Mouse (Mus musculus) forebrain, embryonic 15.5 days (tissue): ENCODE data around the gene Myo9a. TPM values are rescaled to one million over a fixed set of nuclear protein-coding genes. Genes with fewer than 3 reads are reported as not detected.

Experiments used
- ATAC-seq: fragments of 200-750 bp; cut with Nextera tagmentation; replicated peaks from 2 replicates; pipeline ENCODE4 v1.8.0; 2017; ENCODE audit warnings: mild to moderate bottlenecking, moderate TSS enrichment, moderate library complexity
- H3K27ac ChIP-seq: fragments of 300-500 bp; sonication (generic); replicated peaks from 2 replicates; pipeline ENCODE4 v1.5.1; 2015; ENCODE audit warnings: mild to moderate bottlenecking, inconsistent platforms
- H3K27me3 ChIP-seq: fragments of 300-500 bp; sonication (generic); 2 replicates; pipeline ENCODE4 v1.6.1; 2015; ENCODE audit warnings: inconsistent platforms
- H3K36me3 ChIP-seq: fragments of 300-500 bp; sonication (generic); 2 replicates; pipeline ENCODE4 v1.6.1; 2015; ENCODE audit warnings: mild to moderate bottlenecking, inconsistent platforms
- H3K4me1 ChIP-seq: fragments of 300-500 bp; sonication (generic); 2 replicates; pipeline ENCODE4 v1.6.1; 2015; ENCODE audit warnings: inconsistent platforms
- H3K4me2 ChIP-seq: fragments of 300-500 bp; sonication (generic); replicated peaks from 2 replicates; pipeline ENCODE4 v1.6.1; 2015; ENCODE audit warnings: mild to moderate bottlenecking, inconsistent platforms
- H3K4me3 ChIP-seq: fragments of 300-500 bp; sonication (generic); 2 replicates; pipeline ENCODE4 v1.5.1; 2015; ENCODE audit warnings: mild to moderate bottlenecking, inconsistent platforms
- H3K9ac ChIP-seq: fragments of 300-500 bp; sonication (generic); replicated peaks from 2 replicates; pipeline ENCODE4 v1.6.1; 2015; ENCODE audit warnings: mild to moderate bottlenecking, inconsistent platforms
- H3K9me3 ChIP-seq: fragments of 300-500 bp; sonication (generic); 2 replicates; pipeline ENCODE4 v1.6.1; 2016; ENCODE audit warnings: inconsistent platforms
- WGBS: fragments of 180-500 bp; shearing (Covaris S2); methylation state at CpG from one replicate; pipeline ENCODE4 v1.1.7; 2015; ENCODE audit warnings: mixed read lengths; 5-methylcytosine and 5-hydroxymethylcytosine counted together
- polyA plus RNA-seq: library from polyadenylated mRNA; unstranded; fragments of >200 nt; fragmentation: Nextera tagmentation; extraction: Ambion mirVana; gene quantifications from 2 replicates; pipeline ENCODE4 v1.2.1, GENCODE M21; 2015

The Myo9a gene
- polyA plus RNA-seq, 1 experiment from 2014 or later, result 22.7 TPM

DNA sequence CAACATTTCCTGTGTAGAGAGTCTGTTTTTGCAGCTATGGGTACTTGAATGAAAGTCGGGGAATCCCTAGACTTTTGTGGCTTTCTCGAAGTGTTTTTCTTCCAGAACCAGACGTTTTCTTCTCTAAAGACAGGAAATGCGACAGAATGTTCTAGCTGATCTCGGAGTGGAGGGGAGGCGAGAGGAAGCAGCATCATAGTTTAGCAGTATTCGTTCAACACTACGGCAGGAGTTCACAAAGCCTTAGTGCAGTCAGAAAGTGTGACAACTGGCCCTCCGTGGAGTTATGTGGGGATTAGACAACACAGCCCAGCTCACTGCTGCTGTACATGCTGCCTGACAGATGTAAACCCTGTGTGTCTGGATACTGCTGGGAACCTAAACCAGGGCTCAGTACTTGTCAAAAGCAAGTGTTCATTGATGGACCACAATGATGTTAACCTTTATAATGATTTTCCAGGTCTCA, 191.2 kb downstream of the Myo9a start:
- 81% methylated on average over 9 of the region's 9 CpGs for WGBS
- no peak overlapping the region for H3K4me2 ChIP-seq
- no peak for ATAC-seq
- H3K9ac ChIP-seq, result no peak overlapping the region
- H3K27ac ChIP-seq, result no peak overlapping the region
- H3K9me3 ChIP-seq, result no peaks in the 10 kb centered on the region
- H3K36me3 ChIP-seq, result no peaks in the 10 kb centered on the region
- H3K4me3 ChIP-seq, result no peak overlapping the region
- H3K4me1 ChIP-seq, result no peaks in the 10 kb centered on the region
- no peaks in the 10 kb centered on the region for H3K27me3 ChIP-seq

DNA sequence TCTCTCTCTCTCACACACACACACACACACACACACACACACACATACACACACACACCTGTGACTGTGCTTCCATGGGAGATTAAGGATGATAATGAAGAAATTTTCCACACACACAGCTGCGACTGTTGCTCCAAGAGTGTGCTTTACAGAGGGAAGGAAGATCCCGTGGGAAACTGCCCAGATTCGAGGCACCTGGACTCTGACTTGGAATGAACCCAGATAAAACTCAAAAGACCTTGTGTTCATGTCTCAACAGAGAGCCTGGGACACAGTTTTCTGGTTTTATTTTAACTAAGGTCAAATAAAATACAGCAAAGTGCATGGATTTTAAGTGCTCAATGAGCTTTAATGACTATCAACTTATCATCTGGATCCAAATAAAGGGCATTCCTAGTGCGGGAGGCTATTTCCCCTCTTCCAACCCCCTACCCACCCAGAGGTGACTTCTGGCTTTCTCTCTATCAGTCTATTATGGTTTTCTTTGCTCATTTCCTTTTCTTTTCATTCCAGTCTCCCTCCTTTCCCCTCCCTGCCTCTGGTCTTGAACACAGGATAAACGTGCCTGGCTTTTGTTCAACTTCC, 191.9 kb downstream of the Myo9a start:
- 62% methylated on average over 5 of the region's 5 CpGs for WGBS
- Histone ChIP-seq H3K9me3 (no peaks in the 10 kb centered on the region), H3K27ac (no peak overlapping the region), H3K4me1 (no peaks in the 10 kb centered on the region), H3K27me3 (no peaks in the 10 kb centered on the region), H3K9ac (no peak overlapping the region), H3K36me3 (no peaks in the 10 kb centered on the region), H3K4me2 (no peak overlapping the region), H3K4me3 (no peak overlapping the region)
- ATAC-seq, result no peak

DNA sequence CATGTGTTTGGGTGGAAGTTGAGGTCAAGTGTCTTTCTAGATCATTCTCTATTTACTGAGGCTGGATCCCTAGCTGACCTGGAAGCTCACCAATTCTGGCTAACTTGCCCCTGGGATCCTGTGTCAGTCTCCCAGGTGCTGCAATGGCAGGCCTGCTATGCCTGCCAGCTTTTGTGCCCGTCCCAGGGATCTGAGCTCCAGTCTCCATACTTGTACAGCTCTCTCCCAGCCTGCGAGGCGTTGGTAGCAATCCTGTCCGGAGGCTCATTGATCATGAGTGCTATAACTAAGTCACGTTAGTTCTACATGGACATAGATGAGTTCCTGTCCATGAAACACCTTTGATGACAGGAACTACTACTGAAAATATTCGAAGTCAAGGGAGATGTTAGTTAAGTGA, 193.1 kb downstream of the Myo9a start:
- H3K4me2 ChIP-seq, result no peak overlapping the region
- no peak overlapping the region for H3K27ac ChIP-seq
- H3K27me3 ChIP-seq, result no peaks in the 10 kb centered on the region
- H3K4me1 ChIP-seq, result no peaks in the 10 kb centered on the region
- H3K36me3 ChIP-seq, result no peaks in the 10 kb centered on the region
- no peak for ATAC-seq
- H3K9ac ChIP-seq, result no peak overlapping the region
- no peaks in the 10 kb centered on the region for H3K9me3 ChIP-seq
- 89% methylated on average over 6 of the region's 6 CpGs for WGBS
- H3K4me3 ChIP-seq, result no peak overlapping the region

DNA sequence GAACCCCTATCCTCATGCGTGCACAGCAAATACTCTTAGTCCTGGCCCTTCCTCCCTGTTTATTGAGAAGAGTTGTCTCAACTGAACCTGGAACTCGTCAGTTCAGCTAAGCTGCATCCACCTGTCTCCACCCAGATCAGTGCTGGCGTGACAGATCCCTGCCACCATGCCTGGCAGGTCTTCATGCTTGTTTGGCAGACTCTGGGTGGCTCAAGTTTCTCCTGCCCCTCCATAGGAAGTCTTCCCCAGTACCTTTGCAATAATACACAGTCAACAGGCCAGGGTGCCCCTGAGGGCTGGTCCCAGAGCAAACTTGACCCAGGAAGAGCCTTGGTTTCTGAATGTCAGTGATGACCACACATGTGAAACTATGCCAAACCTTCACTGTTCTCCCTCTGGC, 194.5 kb downstream of the Myo9a start:
- Histone ChIP-seq H3K27ac (no peak overlapping the region), H3K9ac (no peak overlapping the region), H3K4me1 (no peaks in the 10 kb centered on the region), H3K9me3 (no peaks in the 10 kb centered on the region), H3K36me3 (no peaks in the 10 kb centered on the region), H3K4me3 (no peak overlapping the region), H3K4me2 (no peak overlapping the region), H3K27me3 (no peaks in the 10 kb centered on the region)
- WGBS, result 67% methylated on average over 3 of the region's 3 CpGs
- ATAC-seq, result no peak

DNA sequence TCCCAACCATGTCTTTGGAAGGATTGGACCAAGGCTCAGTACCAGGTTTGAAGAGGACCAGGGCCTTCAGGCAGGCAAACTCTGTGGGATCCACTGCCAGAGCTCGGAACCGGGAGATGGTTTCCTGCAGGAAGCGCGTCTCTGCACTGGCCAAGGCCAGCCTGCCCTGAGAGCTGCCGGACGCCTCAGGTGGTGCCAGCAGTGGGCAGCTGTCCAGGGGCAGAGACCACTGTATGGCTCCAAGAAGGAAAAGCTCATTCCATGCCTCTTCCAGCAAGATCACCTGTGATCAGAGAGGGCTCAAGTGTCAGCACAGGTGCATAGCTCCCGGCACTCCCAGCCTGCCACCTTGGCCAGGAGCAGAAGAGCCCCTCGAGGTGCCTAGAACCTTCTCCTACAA, 196.6 kb downstream of the Myo9a start:
- H3K9me3 ChIP-seq, result no peaks in the 10 kb centered on the region
- no peaks in the 10 kb centered on the region for H3K4me1 ChIP-seq
- no peak overlapping the region for H3K4me2 ChIP-seq
- no peak overlapping the region for H3K4me3 ChIP-seq
- H3K36me3 ChIP-seq, result no peaks in the 10 kb centered on the region
- no peak overlapping the region for H3K9ac ChIP-seq
- H3K27me3 ChIP-seq, result no peaks in the 10 kb centered on the region
- 87% methylated on average over 8 of the region's 8 CpGs for WGBS
- no peak for ATAC-seq
- H3K27ac ChIP-seq, result no peak overlapping the region

DNA sequence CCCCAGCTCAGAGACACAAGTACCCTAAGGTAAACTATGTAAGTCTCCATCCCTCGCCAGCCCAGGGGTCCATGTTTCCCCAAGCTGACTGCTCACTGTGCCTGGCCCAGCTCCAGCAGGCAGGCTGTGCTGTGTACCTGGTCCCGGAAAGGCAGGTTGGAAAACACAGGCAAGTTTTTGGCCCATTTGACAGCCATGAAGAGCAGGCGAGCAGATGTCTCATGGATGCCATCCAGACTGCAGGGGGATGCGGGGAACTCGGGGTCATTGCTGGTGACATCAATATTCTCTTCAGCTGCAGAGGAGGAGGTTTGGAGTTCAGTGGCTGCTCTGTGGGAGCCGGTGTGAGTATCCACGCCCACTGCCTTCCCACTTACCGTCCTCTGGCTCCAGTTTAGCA, 197.5 kb downstream of the Myo9a start:
- H3K27me3 ChIP-seq, result no peaks in the 10 kb centered on the region
- H3K36me3 ChIP-seq, result no peaks in the 10 kb centered on the region
- H3K4me1 ChIP-seq, result no peaks in the 10 kb centered on the region
- no peak overlapping the region for H3K4me3 ChIP-seq
- no peak for ATAC-seq
- no peaks in the 10 kb centered on the region for H3K9me3 ChIP-seq
- H3K9ac ChIP-seq, result no peak overlapping the region
- no peak overlapping the region for H3K27ac ChIP-seq
- no peak overlapping the region for H3K4me2 ChIP-seq
- WGBS, result 68% methylated on average over 8 of the region's 8 CpGs

GRCm38 (mm10) chr9:59948691-59949250, 198.1 kb downstream of the Myo9a start:
- Histone ChIP-seq H3K27me3 (no peaks in the 10 kb centered on the region), H3K27ac (no peak overlapping the region), H3K4me2 (no peak overlapping the region), H3K9me3 (no peaks in the 10 kb centered on the region), H3K9ac (no peak overlapping the region), H3K36me3 (no peaks in the 10 kb centered on the region), H3K4me3 (no peak overlapping the region), H3K4me1 (no peaks in the 10 kb centered on the region)
- ATAC-seq, result no peak
- WGBS, result 89% methylated on average over 17 of the region's 17 CpGs

GRCm38 (mm10) chr9:59949511-59949910, 198.8 kb downstream of the Myo9a start:
- Histone ChIP-seq H3K27me3 (no peaks in the 10 kb centered on the region), H3K9ac (no peak overlapping the region), H3K27ac (no peak overlapping the region), H3K4me2 (no peak overlapping the region), H3K36me3 (no peaks in the 10 kb centered on the region), H3K4me1 (no peaks in the 10 kb centered on the region), H3K9me3 (no peaks in the 10 kb centered on the region), H3K4me3 (no peak overlapping the region)
- no peak for ATAC-seq
- 87% methylated on average over 6 of the region's 6 CpGs for WGBS

DNA sequence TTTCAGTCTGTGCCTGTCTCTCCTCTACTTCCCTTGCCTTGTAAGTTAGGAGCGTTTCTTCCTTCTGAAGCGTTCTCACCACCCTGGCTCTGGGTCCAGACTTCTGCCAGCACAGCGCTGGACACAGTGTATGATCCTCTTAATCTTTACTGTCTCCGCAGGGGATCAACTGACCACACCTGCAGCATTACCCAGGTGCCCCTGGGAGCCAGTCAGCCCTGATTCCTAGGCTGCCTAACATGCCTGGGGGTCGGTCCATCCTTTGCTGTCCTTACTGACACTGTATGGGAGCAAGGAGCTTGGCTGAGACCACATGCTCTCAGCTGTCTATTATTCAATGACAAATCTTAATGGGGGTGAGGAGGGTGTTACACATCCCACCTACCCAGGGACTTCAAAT, 199.3 kb downstream of the Myo9a start:
- ATAC-seq, result no peak
- Histone ChIP-seq H3K27me3 (no peaks in the 10 kb centered on the region), H3K4me3 (no peak overlapping the region), H3K4me2 (no peak overlapping the region), H3K4me1 (no peaks in the 10 kb centered on the region), H3K9ac (no peak overlapping the region), H3K27ac (no peak overlapping the region), H3K9me3 (no peaks in the 10 kb centered on the region), H3K36me3 (no peaks in the 10 kb centered on the region)
- WGBS, result 95% methylated on average over 5 of the region's 5 CpGs

DNA sequence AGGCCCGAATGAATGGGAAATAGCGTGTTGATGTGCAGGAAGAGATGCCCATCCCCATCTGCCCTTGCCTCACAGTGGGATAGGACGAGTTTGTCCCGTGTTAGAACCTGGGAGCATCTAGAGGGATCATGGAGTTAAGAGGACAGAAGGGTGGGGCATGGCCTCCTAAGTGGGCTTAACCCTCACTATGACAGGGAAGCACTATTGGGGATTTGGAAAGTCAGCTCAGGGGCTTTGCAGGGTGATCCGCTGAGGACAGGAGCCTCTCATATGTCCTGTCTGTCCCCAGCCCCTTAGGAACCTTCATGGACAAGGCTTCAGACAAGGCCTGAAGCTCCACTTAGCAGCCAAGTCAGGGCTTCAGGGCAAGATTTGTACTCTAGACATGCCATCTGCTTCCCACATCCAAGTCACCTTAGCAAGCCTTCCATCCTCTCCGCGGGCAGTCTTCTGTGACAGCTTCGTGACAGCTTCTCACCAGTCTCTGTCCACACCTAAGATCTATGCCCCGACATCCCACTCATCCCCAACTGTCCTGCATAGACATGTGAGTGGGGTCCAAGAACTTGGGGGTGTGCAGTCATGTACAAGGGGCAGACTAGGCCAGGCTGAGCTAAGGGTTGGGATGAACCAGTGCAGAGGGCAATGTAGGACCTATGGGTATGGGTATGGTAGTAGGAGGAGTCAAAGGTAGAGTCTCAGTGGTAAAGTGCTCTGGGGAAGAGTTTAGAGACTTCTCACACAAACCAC, 200.5 kb downstream of the Myo9a start:
- Histone ChIP-seq H3K4me3 (no peak overlapping the region), H3K4me2 (no peak overlapping the region), H3K27ac (no peak overlapping the region), H3K9ac (no peak overlapping the region), H3K27me3 (no peaks in the 10 kb centered on the region), H3K9me3 (no peaks in the 10 kb centered on the region), H3K36me3 (no peaks in the 10 kb centered on the region), H3K4me1 (no peaks in the 10 kb centered on the region)
- ATAC-seq, result no peak
- 90% methylated on average over 9 of the region's 9 CpGs for whole genome bisulfite sequencing

GRCm38 (mm10) chr9:59951943-59952342, 201.2 kb downstream of the Myo9a start:
- H3K9ac ChIP-seq, result no peak overlapping the region
- no peak overlapping the region for H3K27ac ChIP-seq
- no peaks in the 10 kb centered on the region for H3K36me3 ChIP-seq
- ATAC-seq, result no peak
- no peak overlapping the region for H3K4me3 ChIP-seq
- WGBS, result 86% methylated on average over 4 of the region's 4 CpGs
- no peak overlapping the region for H3K4me2 ChIP-seq
- no peaks in the 10 kb centered on the region for H3K27me3 ChIP-seq
- H3K4me1 ChIP-seq, result no peaks in the 10 kb centered on the region
- H3K9me3 ChIP-seq, result no peaks in the 10 kb centered on the region

DNA sequence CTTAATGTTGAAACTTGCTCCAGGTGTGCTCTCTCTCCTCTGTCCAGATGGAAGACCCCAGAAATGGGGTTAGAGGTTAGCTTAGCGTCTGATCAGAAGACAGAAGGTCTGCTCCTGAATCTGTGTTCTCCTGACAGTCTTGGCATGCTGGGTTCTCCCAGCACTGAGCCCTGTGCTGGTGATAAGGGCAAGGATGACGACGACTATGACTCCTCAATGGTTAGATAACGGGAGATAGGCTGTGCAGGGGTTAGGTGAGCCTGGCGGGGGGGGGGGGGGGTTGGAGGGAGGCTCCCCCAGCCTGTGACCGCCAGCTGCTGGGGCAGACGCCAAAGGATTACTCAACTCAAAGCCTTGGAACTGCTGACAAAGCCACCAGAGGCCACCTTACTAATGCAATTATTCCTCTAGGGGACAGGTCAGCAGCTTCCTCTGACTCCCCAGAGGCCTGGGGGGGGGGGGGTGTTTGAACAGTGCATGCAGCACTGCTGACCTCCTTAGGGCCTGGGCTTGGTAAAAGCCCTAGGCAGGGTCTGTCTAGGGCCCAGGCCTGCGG, 201.9 kb downstream of the Myo9a start:
- no peak overlapping the region for H3K4me3 ChIP-seq
- 54% methylated on average over 7 of the region's 8 CpGs for WGBS
- no peak for ATAC-seq
- no peak overlapping the region for H3K27ac ChIP-seq
- H3K4me1 ChIP-seq, result no peaks in the 10 kb centered on the region
- H3K4me2 ChIP-seq, result no peak overlapping the region
- H3K36me3 ChIP-seq, result no peaks in the 10 kb centered on the region
- H3K27me3 ChIP-seq, result no peaks in the 10 kb centered on the region
- no peak overlapping the region for H3K9ac ChIP-seq
- H3K9me3 ChIP-seq, result no peaks in the 10 kb centered on the region
